Mouse (Mus musculus): ENCODE measurements around the gene Fam25c.
"Not testable (repeated sequence)": the region's sequence is repeated elsewhere in the genome, so short reads cannot be mapped to it uniquely, and the experiment has no call there.

The Fam25c gene

GRCm38 (mm10) chr14:34327618-34328017 is 27.6 kb downstream of the Fam25c start:
- DNase-seq (ENCODE audit: low read depth, low spot score), result no peak

DNA sequence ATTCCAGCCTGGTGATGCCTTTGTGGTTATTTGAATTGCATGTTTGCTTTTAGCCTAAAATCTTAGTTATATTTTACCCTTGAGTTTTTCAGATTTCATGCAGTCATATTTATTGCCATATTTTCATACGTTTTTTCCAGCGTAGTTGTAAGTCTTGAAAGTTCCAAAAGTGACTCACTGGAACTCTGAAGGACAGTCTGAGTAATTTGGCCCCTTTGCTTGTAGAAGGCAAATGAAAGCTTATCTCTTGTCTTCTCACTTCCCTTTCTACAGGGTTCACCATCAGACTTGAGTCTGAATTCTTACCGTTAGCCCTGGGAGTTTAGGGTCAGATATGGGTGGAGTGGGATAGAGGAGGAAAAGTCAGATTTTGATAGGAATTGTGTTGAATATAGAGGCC is 28.6 kb downstream of the Fam25c start:
- no peak for DNase-seq (ENCODE audit: low read depth, low spot score)

DNA sequence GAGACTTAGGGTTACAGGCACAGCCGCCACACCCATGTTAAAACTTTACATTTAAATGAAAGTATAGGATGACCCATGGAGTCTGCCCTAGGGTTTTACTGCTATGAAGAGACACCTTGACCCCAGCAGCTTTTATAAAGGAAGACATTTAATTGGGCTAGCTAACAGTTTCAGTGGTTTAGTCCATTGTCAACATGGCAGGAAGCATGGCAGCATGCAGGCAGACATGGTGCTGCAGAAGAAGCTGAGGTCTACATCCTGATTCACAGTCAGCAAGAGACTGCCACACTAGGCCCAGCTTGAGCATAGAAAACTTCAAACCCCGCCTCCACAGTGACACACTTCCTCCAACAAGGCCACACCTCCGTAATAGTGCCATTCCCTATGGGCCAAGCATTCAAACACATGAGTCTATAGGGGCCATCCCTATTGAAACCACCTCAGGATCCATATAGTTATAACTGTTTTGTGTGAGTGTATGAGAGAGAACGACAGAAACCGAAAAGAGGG is 31.6 kb downstream of the Fam25c start:
- no peak for DNase-seq (ENCODE audit: low read depth, low spot score)

DNA sequence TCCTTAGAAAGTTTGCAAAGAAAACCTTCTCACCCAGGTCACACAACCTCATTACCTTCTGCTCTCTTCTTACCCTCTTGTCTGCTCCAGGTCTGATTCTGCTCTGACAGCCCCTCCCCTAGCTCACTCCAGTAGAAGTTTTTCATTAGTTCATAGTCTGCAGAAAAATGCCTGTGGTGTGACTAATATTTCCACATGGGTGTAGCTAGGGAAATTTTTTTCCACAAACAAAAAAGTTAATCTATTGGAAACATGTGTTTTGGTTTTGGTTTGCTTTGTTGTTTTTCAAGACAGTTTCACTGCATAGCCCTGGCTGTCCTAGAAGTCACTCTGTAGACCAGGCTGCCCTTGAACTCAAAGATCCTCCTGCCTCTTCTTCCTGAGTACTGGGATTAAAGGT is 37.1 kb downstream of the Fam25c start:
- DNase-seq (ENCODE audit: low read depth, low spot score), result no peak

GRCm38 (mm10) chr14:34317431-34317830 is 37.8 kb downstream of the Fam25c start:
- DNase-seq (ENCODE audit: low read depth, low spot score), result no peak

DNA sequence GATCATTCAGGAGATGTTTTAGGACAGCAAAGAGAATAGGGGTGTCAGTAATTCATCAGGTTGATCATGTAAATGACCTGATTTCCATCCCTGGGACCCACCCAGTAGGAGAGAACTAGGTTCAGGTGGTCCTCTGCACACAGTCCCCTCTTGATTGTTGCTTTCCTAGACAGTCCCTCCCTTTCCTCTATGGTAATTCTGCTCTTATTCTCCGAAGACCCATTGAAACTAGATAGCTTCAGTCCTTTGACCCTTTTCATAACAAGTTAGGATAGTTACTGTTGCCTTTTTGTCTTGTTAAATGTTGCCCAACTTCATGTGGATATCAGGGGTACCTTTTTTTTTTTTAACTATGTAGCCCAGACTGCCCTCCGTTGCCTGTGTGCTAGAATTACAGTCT is 38.9 kb downstream of the Fam25c start:
- no peak for DNase-seq (ENCODE audit: low read depth, low spot score)

- DNase-seq (ENCODE audit: low read depth, low spot score), result no peak
Observed at GRCm38 (mm10) chr14:34314796-34315195, 40.4 kb downstream of the Fam25c start.

GRCm38 (mm10) chr14:34314383-34314782 is 40.9 kb downstream of the Fam25c start:
- not testable (repeated sequence) for DNase-seq (ENCODE audit: low read depth, low spot score)

DNA sequence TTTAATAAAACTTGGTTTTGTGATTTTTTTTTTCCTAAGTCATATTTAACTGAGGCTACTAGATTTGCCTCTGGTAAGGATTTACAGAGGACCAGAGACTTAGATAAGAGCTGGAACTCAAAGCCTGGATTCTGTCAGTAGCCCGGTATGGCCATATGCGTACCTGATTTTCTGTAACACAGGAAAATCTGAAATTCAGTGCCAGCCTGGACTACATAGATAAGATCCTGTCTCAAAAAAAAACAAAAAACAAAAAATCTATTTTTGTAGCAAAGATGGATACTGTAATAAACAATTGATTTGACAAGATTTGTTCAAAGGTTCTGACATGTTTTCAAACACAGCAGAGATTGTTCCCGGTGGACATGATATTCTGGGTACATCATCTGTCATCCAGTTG is 41.6 kb downstream of the Fam25c start:
- DNase-seq (ENCODE audit: low read depth, low spot score), result no peak

DNA sequence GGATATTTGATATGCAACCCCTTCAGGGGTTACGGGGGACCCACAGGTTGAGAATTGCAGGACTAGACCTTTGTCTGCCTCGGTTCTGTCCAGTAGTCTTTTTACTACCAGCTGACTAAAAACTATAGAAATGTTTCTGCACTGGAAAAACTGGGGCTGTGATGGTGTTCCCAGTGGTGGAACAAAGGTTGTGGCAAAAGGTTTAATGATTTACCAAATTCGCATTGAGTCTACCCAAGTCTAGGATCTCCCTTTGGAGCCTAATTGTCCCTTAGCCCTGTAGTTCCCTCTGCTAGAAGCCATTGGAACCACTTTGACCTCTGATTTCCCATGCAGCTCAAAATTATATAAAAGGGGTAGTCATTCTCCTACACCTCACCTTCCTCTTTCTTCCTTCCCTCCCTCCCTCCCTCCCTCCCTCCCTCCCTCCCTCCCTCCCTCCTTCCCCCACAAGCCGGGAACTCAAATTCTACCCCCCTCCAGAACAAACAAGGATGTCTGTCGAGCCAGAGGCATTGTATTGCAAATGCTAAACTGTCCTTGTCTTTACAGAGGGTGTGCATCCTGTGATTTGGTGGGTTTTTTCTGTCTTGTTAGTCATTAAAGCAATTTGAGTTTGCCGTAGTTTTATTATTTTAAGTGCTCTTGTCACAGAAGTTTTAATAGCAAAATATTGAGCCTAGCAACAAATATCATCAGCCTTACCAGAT is 42.7 kb downstream of the Fam25c start:
- DNase-seq (ENCODE audit: low read depth, low spot score), result no peak

DNA sequence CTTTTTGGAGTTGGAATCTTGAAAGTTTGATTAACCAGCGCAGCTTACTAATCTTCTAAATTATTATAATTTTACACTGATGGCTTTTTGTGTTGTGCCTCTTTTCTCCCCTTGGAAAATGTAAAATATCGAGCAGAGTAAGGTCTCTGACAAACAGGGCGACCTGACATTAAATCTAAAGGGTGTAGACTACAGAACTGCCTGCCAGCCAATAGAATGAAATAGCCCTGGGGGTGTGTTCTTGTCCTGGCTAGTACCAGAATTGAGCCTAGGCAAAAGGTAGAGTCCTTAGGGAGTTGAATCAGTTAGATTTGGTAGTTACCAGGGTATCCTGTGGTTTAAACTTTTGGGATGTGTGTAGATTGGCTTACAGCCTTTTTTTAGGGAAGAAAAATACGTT is 43.5 kb downstream of the Fam25c start:
- DNase-seq (ENCODE audit: low read depth, low spot score), result no peak

DNA sequence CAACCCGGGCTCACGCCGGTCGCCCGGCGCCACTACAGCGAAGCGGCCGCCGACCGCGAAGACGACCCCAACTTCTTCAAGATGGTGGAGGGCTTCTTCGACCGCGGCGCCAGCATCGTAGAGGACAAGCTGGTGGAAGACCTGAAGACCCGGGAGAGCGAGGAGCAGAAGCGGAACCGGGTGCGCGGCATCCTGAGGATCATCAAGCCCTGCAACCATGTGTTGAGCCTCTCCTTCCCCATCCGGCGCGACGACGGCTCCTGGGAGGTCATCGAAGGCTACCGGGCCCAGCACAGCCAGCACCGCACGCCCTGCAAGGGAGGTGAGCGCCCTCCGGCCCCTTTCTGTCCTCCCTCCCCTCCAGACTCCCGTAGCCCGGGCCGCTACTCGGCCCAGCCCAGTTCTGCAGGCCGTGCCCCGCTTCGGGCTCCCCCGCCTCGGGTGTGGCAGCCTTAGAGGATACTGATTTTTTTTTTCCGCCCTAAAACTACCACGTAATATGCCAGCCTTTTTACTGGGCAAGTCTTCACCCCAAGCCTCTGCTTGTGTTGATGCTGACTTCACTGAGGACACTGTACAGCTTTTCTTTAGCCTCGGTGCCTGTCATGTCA is 44.1 kb downstream of the Fam25c start:
- peak; percentile 11 for DNase-seq (ENCODE audit: low read depth, low spot score)

DNA sequence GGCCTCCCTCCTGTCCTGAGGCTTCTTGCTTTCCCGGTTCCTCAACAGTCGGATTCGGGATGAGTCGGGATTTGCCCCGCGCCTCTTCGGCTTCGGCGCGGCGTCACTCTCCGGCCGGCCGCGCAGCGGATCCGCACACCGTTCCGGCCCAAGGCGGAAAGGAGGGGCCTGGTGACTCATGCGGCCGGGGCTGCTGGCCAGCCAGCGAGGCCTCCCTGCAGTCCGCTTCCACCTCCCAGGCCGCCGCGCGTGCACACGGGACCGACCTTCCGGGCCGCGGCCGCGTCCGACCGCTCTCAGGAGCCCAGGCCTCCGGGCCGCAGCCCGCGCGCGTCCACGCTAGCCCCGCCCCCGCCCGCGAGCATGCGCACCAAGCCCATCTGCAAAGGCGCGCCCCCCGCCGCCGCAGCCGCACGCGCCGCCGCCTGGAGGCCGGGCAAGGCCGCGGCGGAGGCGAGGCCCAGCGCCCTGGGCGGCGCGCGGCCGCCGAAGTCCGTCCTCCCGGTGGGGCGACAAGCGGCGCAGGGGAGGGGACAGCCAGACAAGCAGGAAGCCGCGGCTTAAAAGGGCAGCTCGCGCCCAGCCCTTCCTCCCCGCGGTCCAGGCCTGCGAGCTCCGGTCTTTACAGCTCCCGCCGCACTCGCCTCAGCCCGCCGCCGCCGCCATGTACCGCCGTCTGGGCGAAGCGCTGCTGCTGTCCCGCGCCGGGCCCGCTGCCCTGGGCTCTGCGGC is 44.8 kb downstream of the Fam25c start, which contains the start of the genes Shld2 and Glud1:
Gene Shld2, minus strand, starts transcription at position 260 of the 732 bp plus-strand sequence.
Gene Glud1, plus strand, starts transcription at position 494 of the 732 bp plus-strand sequence.
- DNase-seq (ENCODE audit: low read depth, low spot score), result peak; percentile 78

DNA sequence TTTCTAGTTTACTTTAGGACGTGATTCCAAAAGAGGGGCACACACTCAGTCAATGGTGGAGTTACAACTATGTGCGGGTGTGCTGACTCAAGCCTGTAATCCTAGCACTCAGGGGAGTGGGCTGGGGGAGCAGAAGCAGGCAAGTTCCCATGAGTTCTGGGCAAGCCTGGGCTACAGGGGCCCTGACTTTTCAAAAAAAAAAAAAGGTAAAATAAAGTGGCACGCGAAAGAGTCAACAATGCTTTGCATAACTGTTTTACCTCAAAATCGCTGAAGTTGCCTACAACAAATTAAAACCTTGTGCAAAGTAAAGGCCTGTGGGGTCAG is 45.4 kb downstream of the Fam25c start:
- no peak for DNase-seq (ENCODE audit: low read depth, low spot score)

- DNase-seq (ENCODE audit: low read depth, low spot score), result no peak
Observed at GRCm38 (mm10) chr14:34309266-34309665, 46.0 kb downstream of the Fam25c start.

GRCm38 (mm10) chr14:34303265-34303680 is 52.0 kb downstream of the Fam25c start:
- no peak for DNase-seq (ENCODE audit: low read depth, low spot score)

DNA sequence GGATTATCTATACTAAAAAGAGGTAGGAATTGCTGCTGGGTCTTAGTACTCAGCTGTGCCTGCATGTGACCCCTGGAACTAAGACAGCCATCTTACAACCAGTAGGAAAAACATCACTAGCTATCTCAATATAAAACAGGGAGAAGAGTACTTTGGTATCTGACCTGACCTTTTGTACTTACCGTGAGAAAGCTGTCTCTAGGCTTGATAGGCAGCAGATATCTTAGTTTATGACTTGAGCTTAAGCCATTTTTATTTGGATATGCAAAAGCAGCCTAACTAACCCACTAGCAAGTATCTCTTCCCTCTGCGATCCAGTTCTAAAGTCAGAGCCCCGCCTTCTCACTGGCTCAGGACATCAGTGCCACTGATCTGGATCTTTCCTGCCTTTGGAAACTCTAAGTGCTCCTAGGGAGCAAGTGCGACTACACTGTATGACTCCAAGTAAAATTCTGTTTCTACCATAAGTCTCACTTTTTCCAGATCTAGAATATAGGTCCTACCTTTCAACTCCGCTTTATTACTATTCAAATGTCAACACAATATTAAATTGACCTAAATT is 52.5 kb downstream of the Fam25c start:
- no peak for DNase-seq (ENCODE audit: low read depth, low spot score)
